Mouse (Mus musculus) stomach, postnatal 0 days (tissue): ENCODE results near the gene Clk3. TPM values are rescaled to one million over a fixed set of nuclear protein-coding genes. Genes with fewer than 3 reads are reported as not detected.

Experiments used
- ATAC-seq: fragments of 200-750 bp; cut with Nextera tagmentation; 2 replicates; pipeline ENCODE4 v1.8.0; 2017; ENCODE audit not compliant: low FRiP score, low TSS enrichment
- DNase-seq: peaks from one replicate; pipeline ENCODE4 v3.0.0-alpha.2; 2016; ENCODE audit warnings: low spot score
- H3K27ac ChIP-seq: fragments of 300-500 bp; sonication (generic); replicated peaks from 2 replicates; pipeline ENCODE4 v1.5.1; 2014; ENCODE audit warnings: mild to moderate bottlenecking, control low read depth
- H3K27me3 ChIP-seq: fragments of 300-500 bp; sonication (generic); 2 replicates; pipeline ENCODE4 v1.6.1; 2014; ENCODE audit warnings: low read length; ENCODE audit not compliant: control insufficient read depth, insufficient read depth
- H3K36me3 ChIP-seq: fragments of 300-500 bp; sonication (generic); 2 replicates; pipeline ENCODE4 v1.6.1; 2014; ENCODE audit warnings: low read length, mixed read lengths; ENCODE audit not compliant: control insufficient read depth, insufficient read depth
- H3K4me1 ChIP-seq: fragments of 300-500 bp; sonication (generic); replicated peaks from 2 replicates; pipeline ENCODE4 v1.6.1; 2014; ENCODE audit warnings: antibody characterized with exemption; ENCODE audit not compliant: control insufficient read depth, insufficient read depth
- H3K4me2 ChIP-seq: fragments of 300-500 bp; sonication (generic); replicated peaks from 2 replicates; pipeline ENCODE4 v1.6.1; 2014; ENCODE audit warnings: low read depth, mild to moderate bottlenecking, control low read depth, moderate library complexity
- H3K4me3 ChIP-seq: fragments of 300-500 bp; sonication (generic); 2 replicates; pipeline ENCODE4 v1.5.1; 2014; ENCODE audit warnings: low read depth, low read length, control low read depth
- H3K9ac ChIP-seq: fragments of 300-500 bp; sonication (generic); 2 replicates; pipeline ENCODE4 v1.6.1; 2014; ENCODE audit warnings: mild to moderate bottlenecking, low read length, control low read depth, mixed read lengths
- H3K9me3 ChIP-seq: fragments of 300-500 bp; sonication (generic); 2 replicates; pipeline ENCODE4 v1.6.1; 2016; ENCODE audit warnings: low read length; ENCODE audit not compliant: control insufficient read depth
- CTCF ChIP-seq: IDR thresholded peaks from 2 replicates; pipeline ENCODE4 v1.5.1; 2016; ENCODE audit warnings: antibody characterized with exemption, low read depth, mild to moderate bottlenecking, moderate library complexity
- EP300 ChIP-seq: optimal IDR thresholded peaks from 2 replicates; pipeline ENCODE3; 2016; ENCODE audit warnings: antibody characterized with exemption
- WGBS: fragments of 180-500 bp; shearing (Covaris S2); extraction: QIAGEN DNeasy Blood & Tissue Kit; methylation state at CpG from one replicate; pipeline ENCODE4 v1.1.7; 2014; 5-methylcytosine and 5-hydroxymethylcytosine counted together
- polyA plus RNA-seq: library from polyadenylated mRNA; unstranded; fragments of >200 nt; fragmentation: Nextera tagmentation; extraction: Ambion mirVana; gene quantifications from 2 replicates; pipeline ENCODE4 v1.2.1, GENCODE M21; 2015

The Clk3 gene
- polyA plus RNA-seq, 1 experiment from 2014 or later: 29.4 TPM

DNA sequence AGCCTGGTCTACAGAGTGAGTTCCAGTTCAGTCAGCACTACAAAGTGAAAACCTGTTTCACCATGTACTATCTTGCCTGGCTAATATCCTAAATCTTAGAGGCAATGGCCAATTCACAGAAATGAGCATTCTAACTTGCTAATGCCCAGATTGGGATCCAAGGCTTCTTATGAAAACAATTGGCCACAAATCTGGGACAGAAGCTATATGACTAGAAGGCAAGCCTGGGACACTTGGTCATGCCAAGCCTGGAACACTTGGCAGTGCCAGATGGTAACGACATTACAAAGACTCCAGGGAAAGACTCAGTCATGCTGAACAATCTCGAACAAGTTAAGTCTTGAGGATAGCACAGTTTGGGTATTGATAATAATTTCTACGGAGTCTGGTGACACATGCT, 59.2 kb downstream of the Clk3 start:
- 92% methylated on average over 3 of the region's 3 CpGs for WGBS

More for the DNA sequence above, 59.2 kb downstream of the Clk3 start:
- Histone ChIP-seq H3K9me3 (no peaks in the 10 kb centered on the region), H3K4me3 (no peak overlapping the region), H3K36me3 (no peaks in the 10 kb centered on the region), H3K27ac (no peak overlapping the region), H3K4me1 (no peaks in the 10 kb centered on the region), H3K27me3 (no peaks in the 10 kb centered on the region), H3K4me2 (no peak overlapping the region), H3K9ac (no peak overlapping the region)
- TF ChIP-seq EP300: no peak
- TF ChIP-seq CTCF: no peak
- DNase-seq (no peak), ATAC-seq (no peak)

Other genes with a start within 250 kb of the Clk3 start
- gene Cox5a, start 244.6 kb downstream of the Clk3 start, polyA plus RNA-seq: 991 and 1,062 TPM in 2 replicates
- gene Fam219b, start 228.3 kb downstream of the Clk3 start, polyA plus RNA-seq: 12.4 and 13.0 TPM in 2 replicates
- 24.6 and 26.1 TPM in 2 replicates for gene Mpi, start 213.1 kb downstream of the Clk3 start, polyA plus RNA-seq
- gene Scamp2, start 204.9 kb downstream of the Clk3 start, polyA plus RNA-seq: 102 and 104 TPM in 2 replicates
- gene Ulk3, start 176.4 kb downstream of the Clk3 start, polyA plus RNA-seq: 8.4 and 8.6 TPM in 2 replicates
- not detected in 2 replicates for gene Cplx3, start 159.6 kb downstream of the Clk3 start, polyA plus RNA-seq
- not detected in 2 replicates for gene Lman1l, start 145.1 kb downstream of the Clk3 start, polyA plus RNA-seq
- 20.7 and 23.9 TPM in 2 replicates for gene Csk, start 112.2 kb downstream of the Clk3 start, polyA plus RNA-seq
- not detected in 2 replicates for gene Cyp1a2, start 82.2 kb downstream of the Clk3 start, polyA plus RNA-seq
- gene Cyp1a1, start 77.9 kb downstream of the Clk3 start, polyA plus RNA-seq: 0.07 and 0.11 TPM in 2 replicates
- gene Edc3, start 57.3 kb downstream of the Clk3 start, polyA plus RNA-seq: 13.6 and 15.2 TPM in 2 replicates
- gene Arid3b, start 70.9 kb upstream of the Clk3 start, polyA plus RNA-seq: 2.3 and 3.0 TPM in 2 replicates
- 93.1 and 94.6 TPM in 2 replicates for gene Ubl7, start 145.1 kb upstream of the Clk3 start, polyA plus RNA-seq
- 0.68 and 1.0 TPM in 2 replicates for gene Sema7a, start 174.3 kb upstream of the Clk3 start, polyA plus RNA-seq
- gene Cyp11a1, start 240.6 kb upstream of the Clk3 start, polyA plus RNA-seq: 0.98 and 1.0 TPM in 2 replicates